Mouse (Mus musculus) kidney, adult 18-20 months (tissue): ENCODE measurements around the gene Phf21a.
"Not testable (repeated sequence)": the region's sequence is repeated elsewhere in the genome, so short reads cannot be mapped to it uniquely, and the experiment has no call there.

Experiments
- DNase-seq: peaks from one replicate; pipeline ENCODE4 v3.0.0; 2021

Gene Phf21a

DNA sequence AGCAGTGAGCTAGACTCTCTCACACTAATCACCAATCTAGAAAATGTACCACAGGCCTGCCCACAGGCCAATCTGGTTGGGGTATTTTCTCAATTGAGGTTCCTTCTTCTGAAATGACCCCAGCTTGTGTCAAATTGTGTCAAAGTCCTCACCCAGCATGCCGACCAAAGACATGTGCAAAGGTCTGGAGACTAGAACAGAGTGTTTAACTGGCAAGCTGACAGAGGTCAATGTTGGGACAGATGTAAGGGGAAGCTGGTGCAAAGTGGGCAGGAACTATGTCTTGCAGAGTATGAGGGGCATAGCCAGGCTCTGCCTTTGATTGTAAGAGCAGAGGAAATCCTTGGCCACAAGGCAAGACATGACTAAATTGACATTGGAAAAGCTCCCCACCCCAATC is 7.2 kb upstream of the Phf21a start:
- peak; percentile 23 for DNase-seq

DNA sequence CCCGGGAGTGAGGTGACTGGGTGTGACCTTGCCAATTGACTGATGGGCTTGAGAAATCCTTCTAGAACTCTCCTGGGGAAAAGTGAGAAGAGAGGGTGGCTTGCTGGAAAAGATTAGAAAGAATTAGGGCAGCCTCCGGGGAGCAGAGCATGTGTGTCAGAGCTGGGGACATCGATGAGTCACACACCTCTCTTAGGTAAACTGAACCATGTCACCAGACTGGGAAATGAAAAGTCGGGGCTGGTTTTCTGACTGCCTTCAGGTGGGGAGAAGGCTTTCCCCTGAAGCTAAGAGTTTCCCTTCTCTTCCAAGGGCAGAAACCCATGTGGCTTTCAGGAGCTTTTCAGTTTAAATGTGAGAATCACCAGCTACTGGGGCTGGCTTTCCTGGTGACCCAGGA is 5.9 kb upstream of the Phf21a start:
- no peak for DNase-seq

- no peak for DNase-seq
Observed at GRCm38 (mm10) chr2:92089782-92090181, 3.1 kb upstream of the Phf21a start.

DNA sequence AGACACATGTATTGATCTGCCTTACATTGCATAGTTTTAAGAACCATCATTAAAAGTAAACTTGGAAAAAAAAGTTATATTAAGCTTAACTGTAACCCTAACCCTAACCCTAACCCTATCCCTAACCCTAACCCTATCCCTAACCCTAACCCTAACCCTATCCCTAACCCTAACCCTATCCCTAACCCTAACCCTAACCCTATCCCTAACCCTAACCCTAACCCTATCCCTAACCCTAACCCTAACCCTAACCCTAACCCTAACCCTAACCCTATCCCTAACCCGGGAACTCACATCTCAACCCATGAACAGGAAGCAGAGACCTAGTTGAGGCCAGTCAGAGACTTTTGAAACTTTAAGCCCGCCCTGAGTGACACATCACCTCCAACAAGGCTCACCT is 586 bp downstream of the Phf21a start:
- not testable (repeated sequence) for DNase-seq

DNA sequence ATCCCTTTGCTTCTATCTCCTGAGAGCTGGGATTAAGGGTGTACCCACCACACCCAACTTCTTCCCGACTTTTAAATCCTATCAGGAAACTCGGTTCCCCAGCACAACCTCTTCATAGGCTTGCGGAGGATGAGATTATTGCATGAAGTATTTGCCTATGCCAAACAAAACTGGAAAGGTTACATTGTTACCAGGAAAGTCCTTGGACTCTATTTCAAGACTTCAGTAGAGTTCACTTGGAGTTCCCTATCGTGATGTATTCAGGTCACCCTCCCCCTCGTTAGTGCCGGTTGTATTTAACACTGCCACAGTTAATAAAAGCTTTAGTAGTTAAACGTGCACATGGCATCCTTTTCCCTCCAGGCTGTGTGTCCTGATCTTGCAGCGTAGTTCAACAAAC is 1.2 kb downstream of the Phf21a start:
- DNase-seq = no peak

- DNase-seq = no peak
Observed at GRCm38 (mm10) chr2:92100768-92101167, 7.9 kb downstream of the Phf21a start.

GRCm38 (mm10) chr2:92124523-92124922 is 31.6 kb downstream of the Phf21a start:
- DNase-seq = no peak

DNA sequence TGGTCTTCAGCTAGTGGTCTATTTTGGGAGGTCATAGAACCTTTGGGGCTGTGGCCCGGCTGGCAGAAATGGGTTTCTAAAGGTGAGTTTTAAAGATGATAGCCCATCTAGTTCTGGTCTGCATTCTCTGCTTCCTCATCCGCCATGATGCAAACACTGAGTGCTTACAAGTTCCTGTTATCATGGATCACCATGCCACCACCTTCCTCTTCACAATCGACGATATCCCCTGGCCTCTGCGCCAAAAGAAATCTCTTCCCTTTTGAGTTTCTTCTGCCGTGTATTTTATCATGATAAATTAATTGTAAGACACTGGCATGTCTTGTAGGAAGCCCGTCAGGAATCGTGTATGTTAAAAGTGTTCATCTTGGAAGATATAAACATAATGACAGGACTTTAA is 32.4 kb downstream of the Phf21a start:
- no peak for DNase-seq

DNA sequence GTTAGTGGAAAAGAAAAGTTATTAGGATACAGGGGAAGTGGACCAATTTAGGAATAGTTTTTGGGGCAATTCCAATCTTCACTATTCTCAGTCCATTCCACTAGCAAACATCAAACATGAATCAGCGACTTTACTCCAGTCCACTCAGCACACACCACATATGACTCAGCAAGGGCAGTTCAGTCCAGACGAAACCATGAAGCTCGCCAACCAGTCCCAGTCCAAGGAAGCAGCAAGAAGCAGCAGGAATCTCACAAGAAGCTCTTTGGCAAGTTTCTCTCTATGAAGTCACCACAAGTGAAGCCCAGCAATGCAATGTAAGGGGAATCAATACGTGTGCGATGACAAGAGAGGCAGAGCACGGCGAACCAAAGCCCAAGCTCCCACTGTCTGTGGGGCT is 37.2 kb downstream of the Phf21a start:
- no peak for DNase-seq

GRCm38 (mm10) chr2:92138736-92139135 is 45.8 kb downstream of the Phf21a start:
- DNase-seq = no peak

- DNase-seq = no peak
Observed at GRCm38 (mm10) chr2:92139365-92139764, 46.4 kb downstream of the Phf21a start.

GRCm38 (mm10) chr2:92140383-92140782 is 47.5 kb downstream of the Phf21a start:
- DNase-seq = no peak

DNA sequence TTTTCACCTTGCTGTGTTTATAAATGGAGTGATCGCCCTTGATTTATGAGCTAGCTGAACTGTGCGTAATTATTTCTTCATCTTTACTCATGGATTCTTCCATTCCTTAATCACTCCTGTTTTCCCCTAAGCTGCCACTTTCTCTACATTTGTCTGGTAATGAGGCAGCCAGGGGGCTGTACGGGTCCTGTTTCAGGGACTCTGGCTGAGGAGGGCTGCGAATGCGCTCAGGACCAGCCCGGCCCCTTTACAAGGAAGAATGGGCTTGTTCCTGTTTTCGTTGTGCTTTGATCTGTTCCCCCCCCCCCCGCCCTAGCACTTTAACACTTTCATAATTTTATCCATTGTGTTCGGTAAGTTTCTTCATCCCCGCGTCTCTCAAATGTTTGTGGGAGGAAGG is 48.2 kb downstream of the Phf21a start:
- DNase-seq = no peak

DNA sequence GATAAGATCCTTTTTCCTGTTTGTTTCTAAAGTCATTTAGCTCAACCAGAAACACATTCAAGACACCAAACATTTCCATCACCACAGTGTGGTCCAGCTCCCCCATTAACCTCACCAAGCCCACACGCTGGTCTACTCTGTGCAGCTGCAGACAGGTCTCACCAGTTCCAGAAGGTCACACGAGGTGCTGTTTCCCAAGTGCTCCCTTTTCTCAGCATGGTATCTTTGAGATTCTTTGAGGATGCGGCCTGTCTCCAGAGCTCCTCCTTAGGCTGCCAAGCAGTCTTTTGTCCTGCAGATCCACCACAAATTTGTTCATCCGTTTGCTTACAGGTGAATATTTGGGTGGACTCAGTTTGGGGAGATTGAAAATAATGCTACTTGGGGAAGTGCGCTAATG is 51.0 kb downstream of the Phf21a start:
- no peak for DNase-seq

DNA sequence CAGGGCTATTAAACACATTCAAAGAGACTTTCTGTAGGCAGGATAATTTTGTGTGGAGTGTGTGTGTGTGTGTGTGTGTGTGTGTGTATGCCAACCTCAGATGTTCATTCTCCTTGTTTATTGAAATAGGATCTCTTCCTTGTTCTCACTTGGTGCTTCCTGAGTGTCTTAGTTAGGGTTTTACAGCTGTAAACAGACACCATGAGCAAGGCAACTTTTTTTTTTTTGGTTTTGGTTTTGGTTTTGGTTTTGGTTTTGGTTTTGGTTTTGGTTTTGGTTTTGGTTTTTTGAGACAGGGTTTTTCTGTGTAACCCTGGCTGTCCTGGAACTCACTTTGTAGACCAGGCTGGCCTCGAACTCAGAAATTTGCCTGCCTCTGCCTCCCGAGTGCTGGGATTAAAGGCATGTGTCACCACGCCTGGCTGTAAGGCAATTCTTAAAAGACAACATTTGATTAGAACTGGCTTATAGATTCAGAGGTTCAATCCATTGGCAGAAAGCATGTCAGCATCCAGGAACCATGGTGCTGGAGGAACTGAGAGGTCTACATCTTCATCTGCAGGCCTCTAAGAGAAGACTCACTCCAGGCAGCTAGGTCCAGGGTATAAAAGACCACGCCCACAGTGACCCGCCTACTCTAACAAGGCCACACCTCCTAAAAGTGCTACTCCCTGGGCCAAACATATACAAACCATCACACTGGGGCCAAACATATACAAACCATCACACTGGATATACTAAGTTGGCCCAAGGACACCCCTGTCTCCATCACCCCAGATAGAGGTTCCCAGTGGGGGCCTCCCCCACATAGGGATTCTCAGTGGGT is 55.2 kb downstream of the Phf21a start:
- DNase-seq = not testable (repeated sequence)

GRCm38 (mm10) chr2:92164291-92164690 is 71.4 kb downstream of the Phf21a start:
- DNase-seq = no peak

DNA sequence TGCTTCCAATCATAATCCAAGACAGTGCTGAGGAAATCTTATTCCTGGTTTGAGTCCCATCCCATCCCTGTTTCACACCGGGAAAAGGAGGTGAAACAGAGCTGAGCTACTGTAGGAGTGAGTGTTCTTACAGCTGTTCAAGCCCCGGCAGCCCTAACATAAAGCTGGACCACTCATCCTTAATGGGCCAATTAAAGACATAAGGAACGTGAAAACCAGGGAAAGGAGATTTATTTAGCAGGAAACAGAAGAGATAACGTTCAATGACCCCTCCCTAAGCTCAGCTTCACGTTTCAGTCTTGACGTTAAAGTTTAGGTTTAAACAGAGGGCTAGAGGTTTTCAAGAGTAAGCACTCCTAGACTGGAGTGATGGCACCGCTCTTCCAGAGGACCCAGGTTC is 74.0 kb downstream of the Phf21a start:
- DNase-seq = no peak

GRCm38 (mm10) chr2:92171046-92171643 is 78.2 kb downstream of the Phf21a start:
- no peak for DNase-seq

- no peak for DNase-seq
Observed at GRCm38 (mm10) chr2:92172300-92172699, 79.4 kb downstream of the Phf21a start.

DNA sequence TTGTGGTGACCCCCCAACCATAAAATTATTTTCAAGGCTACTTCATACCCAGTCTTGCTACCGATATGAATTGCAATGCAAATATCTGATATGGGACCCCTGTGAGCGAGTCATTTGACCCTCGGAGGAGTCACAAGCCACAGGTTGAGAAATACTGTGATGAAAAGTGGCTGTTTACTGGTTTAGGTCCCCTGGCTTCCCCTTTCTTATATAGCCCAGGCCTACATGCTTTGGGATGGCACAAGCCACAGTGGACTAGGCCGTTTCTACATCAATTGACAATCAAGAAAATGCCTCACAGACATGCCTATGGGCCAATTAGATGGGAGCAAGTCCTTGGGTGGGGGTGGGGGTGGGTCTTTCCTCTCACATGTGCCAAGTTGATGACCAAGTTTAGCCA is 80.3 kb downstream of the Phf21a start:
- no peak for DNase-seq

GRCm38 (mm10) chr2:92174265-92174664 is 81.3 kb downstream of the Phf21a start:
- DNase-seq = no peak

DNA sequence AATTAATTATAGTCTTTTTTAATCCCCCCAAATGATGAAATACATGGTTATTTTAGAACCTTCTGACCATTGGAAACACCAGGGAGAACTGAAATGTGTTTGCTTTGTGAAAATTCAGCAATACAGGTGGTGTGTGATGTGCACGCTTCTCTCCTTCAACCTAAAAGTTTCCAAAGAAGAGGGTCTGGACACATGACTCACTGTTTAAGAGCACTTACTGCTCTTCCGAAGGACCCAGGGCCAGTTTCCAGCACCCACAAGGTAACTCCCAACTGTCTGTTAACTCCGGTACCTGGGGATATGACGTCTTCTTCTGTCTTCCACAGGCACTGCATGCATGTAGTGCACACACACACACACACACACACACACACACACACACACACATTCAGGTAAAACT is 82.1 kb downstream of the Phf21a start:
- no peak for DNase-seq

DNA sequence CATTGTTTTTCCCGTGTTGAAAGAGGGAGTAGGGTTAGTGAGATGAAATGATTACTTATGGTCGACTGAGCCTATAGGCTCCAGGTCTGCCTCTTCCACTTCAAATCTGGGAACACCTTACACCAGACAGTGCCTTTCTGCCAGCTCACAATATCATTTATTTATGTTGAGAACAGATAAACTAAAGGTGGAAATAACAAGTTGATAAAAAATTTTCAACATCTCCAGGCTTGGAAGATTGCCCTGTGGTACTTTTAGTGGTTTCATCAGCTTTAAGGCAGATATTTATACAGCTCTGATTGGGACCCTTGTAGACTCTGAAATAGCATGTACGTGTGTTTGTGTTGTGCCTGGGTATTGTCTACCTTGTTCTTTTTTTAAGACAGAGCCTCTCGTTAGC is 83.4 kb downstream of the Phf21a start:
- no peak for DNase-seq

GRCm38 (mm10) chr2:92182146-92182756 is 89.3 kb downstream of the Phf21a start:
- no peak for DNase-seq
